Mouse (Mus musculus) hindlimb bud, embryonic 11.5 days (tissue): ENCODE measurements at regions not wholly inside any gene's neighbourhood (a gene's known extent, or its start where the extent isn't known, plus 50 kb on each side); places are given as distances from the start of the nearest gene placed in this dataset.
"Not testable (repeated sequence)": the region's sequence is repeated elsewhere in the genome, so short reads cannot be mapped to it uniquely, and the experiment has no call there.

Experiments
- DNase-seq: peaks from one replicate; pipeline ENCODE4 v3.0.0-alpha.2; 2012; ENCODE audit warnings: low read depth, low spot score; ENCODE audit errors: extremely low spot score

- DNase-seq, result no peak
These were observed 50.7 kb upstream of the Jade1 start for GRCm38 (mm10) chr3:41504867-41505266.

GRCm38 (mm10) chr3:41502161-41502560 is 53.4 kb upstream of the Jade1 start:
- DNase-seq, result no peak

- not testable (repeated sequence) for DNase-seq
These were observed 53.9 kb upstream of the Jade1 start for GRCm38 (mm10) chr3:41501639-41502038.

GRCm38 (mm10) chr3:41501124-41501523 is 54.4 kb upstream of the Jade1 start:
- DNase-seq, result no peak

GRCm38 (mm10) chr3:41499680-41500079 is 55.9 kb upstream of the Jade1 start:
- no peak for DNase-seq

GRCm38 (mm10) chr3:41498791-41499190 is 56.7 kb upstream of the Jade1 start:
- no peak for DNase-seq

- DNase-seq, result no peak
These were observed 57.8 kb upstream of the Jade1 start for GRCm38 (mm10) chr3:41497771-41498170.

GRCm38 (mm10) chr3:41496931-41497710 is 58.4 kb upstream of the Jade1 start:
- DNase-seq, result no peak

GRCm38 (mm10) chr3:41495893-41496292 is 59.6 kb upstream of the Jade1 start:
- no peak for DNase-seq

GRCm38 (mm10) chr3:41495097-41495496 is 60.4 kb upstream of the Jade1 start:
- no peak for DNase-seq

- DNase-seq, result no peak
These were observed 62.1 kb upstream of the Jade1 start for GRCm38 (mm10) chr3:41493472-41493871.

GRCm38 (mm10) chr3:41492727-41493392 is 62.7 kb upstream of the Jade1 start:
- no peak for DNase-seq

- DNase-seq, result no peak
These were observed 63.4 kb upstream of the Jade1 start for GRCm38 (mm10) chr3:41492031-41492726.

GRCm38 (mm10) chr3:41491185-41491584 is 64.3 kb upstream of the Jade1 start:
- no peak for DNase-seq

GRCm38 (mm10) chr3:41489998-41490397 is 65.5 kb upstream of the Jade1 start:
- DNase-seq, result no peak

- DNase-seq, result no peak
These were observed 66.0 kb upstream of the Jade1 start for GRCm38 (mm10) chr3:41489571-41489970.

GRCm38 (mm10) chr3:41488229-41488774 is 67.2 kb upstream of the Jade1 start:
- DNase-seq, result no peak

GRCm38 (mm10) chr3:41484920-41485319 is 70.6 kb upstream of the Jade1 start:
- no peak for DNase-seq

- no peak for DNase-seq
These were observed 71.9 kb upstream of the Jade1 start for GRCm38 (mm10) chr3:41483582-41483981.

GRCm38 (mm10) chr3:41482881-41483494 is 72.5 kb upstream of the Jade1 start:
- no peak for DNase-seq

- no peak for DNase-seq
These were observed 75.3 kb upstream of the Jade1 start for GRCm38 (mm10) chr3:41480186-41480585.
